Mouse (Mus musculus): Measurements from ENCODE around the gene Ddost.

The Ddost gene

GRCm38 (mm10) chr4:138304340-138305104, at the start of gene Ddost:
TSS of gene Ddost (plus strand) at chr4:138304730.
- DNase-seq, result peak; percentile 98

- no peak for DNase-seq
Measured at GRCm38 (mm10) chr4:138257116-138257687, 47.3 kb upstream of the Ddost start.

GRCm38 (mm10) chr4:138258663-138259062, 45.9 kb upstream of the Ddost start:
- no peak for DNase-seq

- no peak for DNase-seq
Measured at GRCm38 (mm10) chr4:138259482-138259881, 45.0 kb upstream of the Ddost start.

GRCm38 (mm10) chr4:138261843-138262681, 42.5 kb upstream of the Ddost start:
- DNase-seq, result peak; percentile 91

GRCm38 (mm10) chr4:138267869-138268268, 36.7 kb upstream of the Ddost start:
- no peak for DNase-seq

- DNase-seq, result peak; percentile 58
Measured at GRCm38 (mm10) chr4:138272011-138272997, 32.2 kb upstream of the Ddost start.

- no peak for DNase-seq
Measured at GRCm38 (mm10) chr4:138278346-138278745, 26.2 kb upstream of the Ddost start.

GRCm38 (mm10) chr4:138282834-138283233, 21.7 kb upstream of the Ddost start:
- DNase-seq, result peak; percentile 65

- DNase-seq, result no peak
Measured at GRCm38 (mm10) chr4:138286411-138286810, 18.1 kb upstream of the Ddost start.

GRCm38 (mm10) chr4:138288691-138289090, 15.8 kb upstream of the Ddost start:
- DNase-seq, result no peak

- no peak for DNase-seq
Measured at GRCm38 (mm10) chr4:138292028-138292427, 12.5 kb upstream of the Ddost start.

- DNase-seq, result no peak
Measured at GRCm38 (mm10) chr4:138293261-138293948, 11.1 kb upstream of the Ddost start.

- DNase-seq, result no peak
Measured at GRCm38 (mm10) chr4:138293949-138294550, 10.5 kb upstream of the Ddost start.

GRCm38 (mm10) chr4:138301271-138301780, 3.2 kb upstream of the Ddost start:
- DNase-seq, result no peak

GRCm38 (mm10) chr4:138303011-138303410, 1.5 kb upstream of the Ddost start:
- DNase-seq, result no peak

GRCm38 (mm10) chr4:138303742-138304141, 788 bp upstream of the Ddost start:
- DNase-seq, result no peak

- no peak for DNase-seq
Measured at GRCm38 (mm10) chr4:138307025-138307424, 2.5 kb downstream of the Ddost start.

GRCm38 (mm10) chr4:138307739-138308138, 3.2 kb downstream of the Ddost start:
- DNase-seq, result no peak

- no peak for DNase-seq
Measured at GRCm38 (mm10) chr4:138310311-138310910, 5.9 kb downstream of the Ddost start.

GRCm38 (mm10) chr4:138311595-138311994, 7.1 kb downstream of the Ddost start:
- DNase-seq, result peak; percentile 64

Measured in lung, postnatal 14 days (tissue).